Mouse (Mus musculus) liver, embryonic 16.5 days (tissue): Measurements from ENCODE around the gene Tmem45a2. TPM values are rescaled to one million over a fixed set of nuclear protein-coding genes. Genes with fewer than 3 reads are reported as not detected.

Experiments used
- polyA plus RNA-seq: library from polyadenylated mRNA; unstranded; fragments of >200 nt; fragmentation: Nextera tagmentation; extraction: Ambion mirVana; gene quantifications from 2 replicates; pipeline ENCODE4 v1.2.1, GENCODE M21; 2015

Tmem45a2 gene
- polyA plus RNA-seq, 1 experiment from 2014 or later: 0.13 TPM

Other genes starting within 250 kb of the Tmem45a2 start
- 0.89 and 1.1 TPM in 2 replicates for gene Tmem45a, start 185.2 kb downstream of the Tmem45a2 start, polyA plus RNA-seq
- gene Lnp1, start 143.3 kb downstream of the Tmem45a2 start, polyA plus RNA-seq: not detected in 2 replicates
- gene Tomm70a, start 50.3 kb upstream of the Tmem45a2 start, polyA plus RNA-seq: 18.3 and 19.5 TPM in 2 replicates
- gene Nit2, start 96.0 kb upstream of the Tmem45a2 start, polyA plus RNA-seq: 47.4 and 48.0 TPM in 2 replicates
- gene Tbc1d23, start 160.1 kb upstream of the Tmem45a2 start, polyA plus RNA-seq: 5.7 and 5.8 TPM in 2 replicates
- not detected in 2 replicates for gene Tmem30c, start 221.5 kb upstream of the Tmem45a2 start, polyA plus RNA-seq